Mouse (Mus musculus) 3T3-L1 (cell line): ENCODE measurements around the gene Uba6.
A peak's percentile ranks its signal among the peaks of the same experiment; 100 is the strongest.

ENCODE experiments used
- DNase-seq: peaks from one replicate; pipeline ENCODE4 v3.0.0-alpha.2; 2015; ENCODE audit warnings: low read depth, low spot score

Uba6 gene

DNA sequence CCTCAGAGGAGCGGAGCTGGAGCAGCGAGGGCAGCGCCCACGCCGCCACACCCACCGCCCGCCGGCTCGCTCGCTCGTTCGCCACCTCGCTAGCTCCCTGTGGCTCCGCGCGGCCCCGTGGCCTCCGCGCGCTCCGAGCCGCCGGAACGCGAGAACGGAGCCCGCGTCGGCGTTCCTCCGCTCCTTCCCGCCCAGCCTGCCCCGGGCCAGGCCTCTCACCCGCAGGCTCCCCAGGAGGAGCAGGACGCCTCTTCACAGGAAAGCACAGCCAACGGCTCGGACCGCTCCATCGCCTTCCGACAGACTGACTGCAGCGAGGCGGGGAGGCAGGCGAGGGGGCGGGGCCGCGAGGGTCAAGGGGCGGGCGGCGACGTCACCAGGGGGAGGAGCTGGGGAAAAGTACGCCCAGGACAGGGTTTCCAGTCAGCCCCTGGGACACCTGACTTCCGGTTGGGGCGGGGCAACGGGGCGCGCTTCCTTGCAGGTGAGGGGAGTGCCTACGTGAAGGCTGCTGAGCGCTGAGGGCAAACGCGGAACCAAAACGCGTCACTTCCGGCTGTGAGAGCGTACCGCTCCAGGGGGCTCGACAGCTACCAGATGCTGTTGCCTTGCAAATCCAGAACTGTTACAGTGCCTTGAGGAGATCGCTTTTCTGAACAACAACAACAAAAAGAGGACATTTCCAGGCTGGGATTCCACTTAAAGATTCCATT is at the start of gene Uba6:
Uba6 (minus strand) TSS at position 355 of the 713 bp plus-strand sequence.
- peak; percentile 99 for DNase-seq

DNA sequence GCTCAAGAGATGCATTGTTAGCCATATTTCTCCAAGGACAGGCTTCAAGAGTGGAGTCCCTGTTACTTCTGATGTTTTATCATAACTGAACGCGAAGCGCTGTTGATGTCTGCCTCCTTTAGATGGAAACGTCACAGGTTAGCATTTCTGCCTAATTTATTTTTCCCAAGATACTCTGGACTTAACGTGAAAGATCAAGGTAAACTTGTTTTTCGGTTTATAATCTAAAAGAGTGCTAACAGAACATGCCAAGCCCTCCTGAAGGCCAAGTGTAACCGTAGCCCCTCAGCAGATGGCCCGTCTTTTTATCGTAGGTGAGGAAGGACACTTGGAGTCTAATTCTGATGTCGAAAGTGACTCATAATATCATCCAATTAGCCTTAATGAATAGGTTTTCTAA is 25.2 kb upstream of the Uba6 start, which contains the start of gene Gnrhr:
Gnrhr (minus strand) TSS at position 101 of the 400 bp plus-strand sequence.
- no peak for DNase-seq

DNA sequence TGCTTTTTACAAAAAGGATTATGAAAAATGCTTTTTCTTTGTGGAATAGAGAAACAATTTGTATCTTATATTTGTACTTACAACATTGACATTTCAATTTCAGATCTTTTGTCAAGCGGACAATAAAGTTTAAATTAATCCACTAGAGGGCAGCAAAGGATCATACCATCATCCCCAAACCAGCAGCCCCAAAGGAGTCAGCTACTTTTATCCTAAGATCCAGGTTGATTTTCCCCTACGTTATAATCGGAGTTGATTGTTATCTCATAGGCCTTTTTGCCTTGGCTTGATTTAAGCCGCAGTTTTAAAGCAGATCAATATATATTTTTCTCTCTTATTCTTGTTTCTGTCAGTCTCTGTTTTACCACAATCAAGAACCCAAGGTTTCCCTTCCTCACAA is 18.8 kb upstream of the Uba6 start:
- peak; percentile 89 for DNase-seq

DNA sequence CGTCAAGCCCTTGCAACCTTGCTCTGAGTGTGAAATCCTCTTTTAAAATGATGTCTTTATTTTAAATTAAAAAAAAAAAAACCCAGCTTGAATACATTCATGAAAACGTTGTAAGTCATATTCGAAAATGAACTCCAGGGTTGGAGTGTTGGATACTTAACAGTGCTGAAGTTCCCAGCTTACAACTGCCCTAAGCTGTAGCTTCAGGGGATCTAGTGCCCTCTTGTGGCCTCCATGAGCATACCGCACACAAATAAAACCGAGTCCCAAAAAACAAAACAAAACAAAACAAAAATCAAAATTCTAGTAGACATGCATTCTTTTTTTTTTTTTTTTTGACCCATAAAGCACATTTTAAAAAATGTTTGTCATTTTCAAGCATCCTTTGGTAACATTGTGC is 18.2 kb upstream of the Uba6 start:
- DNase-seq = peak; percentile 86

DNA sequence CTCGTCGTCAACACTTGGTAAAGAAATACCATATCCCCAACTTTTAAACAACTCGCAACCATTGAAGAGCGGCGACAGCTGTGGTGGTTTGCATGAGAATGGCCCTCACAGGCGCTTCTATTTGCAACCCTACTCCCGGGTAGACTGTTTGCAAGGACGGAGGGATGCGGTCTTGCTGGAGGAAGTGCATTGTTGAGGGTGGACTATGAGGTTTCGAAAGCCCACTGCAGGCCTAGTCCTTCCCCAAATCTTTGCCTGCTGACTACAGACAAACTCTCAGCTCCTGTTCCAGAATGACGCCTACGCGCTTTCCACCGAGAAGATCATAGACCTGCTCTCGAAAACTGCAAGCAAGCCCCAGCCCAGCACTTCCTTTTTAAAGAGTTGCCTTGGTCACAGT is 17.7 kb upstream of the Uba6 start:
- DNase-seq = no peak

DNA sequence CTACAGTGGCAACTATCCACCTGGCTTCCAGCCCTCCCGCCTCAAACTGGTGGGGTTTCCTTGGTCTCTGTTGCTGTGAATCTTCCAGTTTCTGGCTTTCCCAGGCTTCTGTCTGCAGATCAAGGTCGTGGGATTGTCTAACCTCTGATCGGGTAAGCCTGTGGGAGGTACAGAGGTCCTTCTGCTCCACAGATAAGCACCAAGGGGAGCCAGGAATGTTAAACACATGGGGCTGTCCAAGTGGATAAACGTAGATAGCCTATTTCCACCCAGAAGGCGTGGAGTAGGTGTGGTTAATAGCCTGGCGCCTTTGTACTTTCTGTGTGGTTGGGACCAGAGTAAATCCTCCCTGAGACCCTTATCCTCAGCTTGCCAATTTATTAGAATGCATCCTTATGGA is 14.8 kb upstream of the Uba6 start:
- DNase-seq = no peak

DNA sequence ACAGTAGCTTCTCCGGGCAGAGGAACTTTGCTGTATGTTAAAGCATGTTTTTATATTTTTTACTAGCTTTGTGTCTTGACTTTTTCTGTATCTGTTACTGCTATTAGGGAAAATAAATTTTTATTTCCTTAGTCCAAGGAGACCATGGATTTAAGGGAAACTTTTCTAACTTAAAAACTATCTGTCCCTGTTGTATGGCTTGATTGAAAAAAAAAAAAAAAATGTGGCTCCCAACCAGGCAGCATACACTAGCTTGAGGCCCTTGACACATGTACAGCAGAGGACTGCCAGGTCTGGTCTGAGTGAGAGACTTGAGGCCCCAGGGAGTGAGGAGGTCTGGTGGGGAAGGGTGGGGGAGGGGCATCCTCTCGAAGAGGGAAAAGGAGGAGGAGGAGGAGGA is 1.2 kb upstream of the Uba6 start:
- DNase-seq = no peak

DNA sequence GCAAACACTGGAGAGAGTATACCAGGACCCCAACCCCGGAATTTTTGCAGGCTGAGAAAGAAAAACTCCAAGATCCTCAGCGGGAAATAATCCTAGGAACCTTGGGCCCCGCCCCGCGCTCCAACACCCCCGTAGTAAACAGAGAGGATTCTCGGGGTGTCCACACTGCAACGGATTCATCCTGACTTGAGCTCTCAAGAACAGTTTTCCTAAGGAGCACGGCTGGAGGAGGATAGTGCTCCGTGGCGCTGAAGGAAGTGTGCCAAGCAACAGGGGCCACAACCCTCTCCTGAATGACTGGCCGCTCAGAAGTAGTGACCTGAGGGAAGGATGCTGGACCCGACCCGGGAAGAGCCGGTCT is 535 bp downstream of the Uba6 start:
- DNase-seq = no peak

DNA sequence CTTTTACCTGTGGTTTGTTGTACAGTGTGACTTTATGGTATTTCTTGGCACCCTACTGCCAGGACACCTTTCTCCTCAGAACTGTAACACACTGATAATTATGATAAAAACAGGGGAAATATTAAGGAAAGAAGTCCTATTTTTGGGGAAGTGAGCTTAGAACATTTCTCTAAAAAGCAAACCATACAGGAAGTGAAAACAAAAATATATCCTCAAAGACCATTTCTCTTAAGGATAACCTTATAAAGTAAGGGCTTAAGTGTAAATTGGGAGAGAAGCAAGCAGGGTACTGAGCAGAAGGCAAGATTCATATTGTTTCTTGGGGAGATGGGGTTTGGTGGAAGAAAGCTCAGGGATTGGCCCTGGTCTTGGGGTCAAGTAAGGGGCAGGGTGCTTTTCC is 42.8 kb downstream of the Uba6 start:
- DNase-seq = no peak

DNA sequence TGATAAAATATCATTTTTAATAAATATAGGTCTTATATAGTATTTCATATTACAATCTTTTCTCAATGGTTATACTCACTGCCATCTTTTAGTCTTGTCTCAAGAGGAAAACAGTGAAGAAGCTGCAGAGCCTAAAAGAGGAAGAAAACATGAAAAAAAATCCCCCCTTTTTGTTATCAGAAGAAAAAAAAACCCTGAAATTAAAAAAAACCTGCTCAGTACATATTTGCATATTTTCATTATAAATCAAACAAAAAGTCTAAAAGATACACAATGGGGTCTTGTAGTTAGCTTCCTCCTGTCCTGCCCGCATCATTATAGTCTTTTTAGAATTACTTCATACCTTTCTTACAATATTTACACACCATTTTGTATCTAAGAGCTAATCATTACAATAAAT is 43.9 kb downstream of the Uba6 start:
- no peak for DNase-seq

DNA sequence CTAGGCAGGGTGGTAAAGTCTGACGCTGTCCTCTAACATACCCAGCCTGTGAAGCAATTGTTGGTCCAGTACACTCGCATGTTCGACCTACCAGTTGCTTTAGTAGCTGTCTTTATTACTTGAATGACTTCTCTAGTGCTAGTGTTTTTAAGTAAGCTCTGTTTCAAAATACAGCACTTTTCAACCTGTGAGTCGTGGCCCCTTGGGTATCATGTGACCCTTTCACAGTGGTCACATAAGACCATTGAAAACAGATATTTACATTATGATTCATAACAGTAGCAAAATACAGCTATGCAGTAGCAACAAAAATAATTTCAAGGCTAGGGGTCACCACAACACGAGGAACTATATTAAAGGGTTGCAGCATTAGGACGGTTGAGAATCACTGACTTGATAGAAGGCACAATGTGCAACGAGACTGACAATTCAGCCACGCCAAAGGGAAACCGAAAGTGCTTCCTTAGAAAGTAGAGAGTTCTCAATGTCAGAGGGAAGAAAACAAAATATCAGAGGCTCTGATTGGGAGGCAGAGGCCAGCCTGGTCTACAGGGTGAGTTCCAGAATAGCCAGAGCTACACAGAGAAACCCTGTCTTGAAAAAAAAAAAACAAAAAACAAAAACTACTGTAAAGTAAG is 54.0 kb downstream of the Uba6 start:
- DNase-seq = peak; percentile 59

DNA sequence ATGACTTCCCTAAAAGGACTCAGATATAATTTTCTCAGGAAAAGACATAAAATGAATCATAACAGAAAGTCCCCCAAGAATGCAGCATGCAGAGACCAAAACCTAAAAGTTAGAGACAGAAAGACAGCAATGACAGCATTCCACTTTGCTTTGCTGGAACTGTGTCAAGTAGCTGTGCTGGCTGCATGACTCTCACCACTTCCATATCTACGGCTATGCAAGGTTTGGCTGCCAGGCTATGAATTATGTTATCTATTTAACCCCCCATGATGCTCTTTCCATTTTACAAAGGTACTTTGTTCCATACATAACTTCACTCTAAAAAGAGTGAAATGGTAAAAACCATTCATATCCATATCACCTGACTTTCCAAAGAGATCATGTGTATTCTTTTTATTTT is 58.6 kb downstream of the Uba6 start:
- DNase-seq = no peak

DNA sequence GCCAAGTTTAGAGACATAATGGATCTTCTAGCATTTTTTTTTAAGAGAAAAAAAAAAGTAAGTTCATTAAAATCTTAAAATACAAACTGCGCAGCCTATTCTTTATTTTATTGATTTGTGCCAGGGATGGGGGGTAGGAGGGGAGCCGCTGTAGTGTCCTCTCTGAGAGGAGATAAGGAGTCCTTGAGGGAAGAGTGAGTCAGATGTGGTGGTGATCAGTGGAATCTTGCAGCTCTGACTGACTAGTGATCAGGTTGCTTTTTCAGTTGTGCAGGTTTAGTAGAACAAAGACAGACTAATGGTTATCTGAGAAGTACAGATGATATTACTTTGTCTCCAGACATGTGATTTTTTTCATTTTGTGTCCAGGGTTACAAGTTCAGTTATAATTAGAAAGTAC is 59.6 kb downstream of the Uba6 start:
- no peak for DNase-seq

DNA sequence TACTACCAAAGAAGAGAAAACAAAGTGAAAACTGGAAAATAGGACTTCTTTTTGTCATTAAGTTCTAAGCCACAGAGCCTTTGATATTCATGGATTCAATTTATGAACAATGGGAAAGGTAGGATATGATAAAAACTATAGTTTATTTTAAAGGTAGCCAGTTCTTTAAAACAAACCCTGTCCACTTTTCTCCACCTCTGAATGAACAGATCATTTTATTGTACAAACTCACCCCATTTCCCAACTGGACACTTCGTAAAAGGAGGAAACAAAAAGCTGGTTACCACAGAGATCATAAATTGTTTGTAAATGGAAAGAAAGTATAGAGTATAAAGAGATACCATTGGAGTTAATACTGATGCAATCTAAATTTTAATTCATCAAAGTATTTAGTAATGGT is 61.5 kb downstream of the Uba6 start:
- no peak for DNase-seq

DNA sequence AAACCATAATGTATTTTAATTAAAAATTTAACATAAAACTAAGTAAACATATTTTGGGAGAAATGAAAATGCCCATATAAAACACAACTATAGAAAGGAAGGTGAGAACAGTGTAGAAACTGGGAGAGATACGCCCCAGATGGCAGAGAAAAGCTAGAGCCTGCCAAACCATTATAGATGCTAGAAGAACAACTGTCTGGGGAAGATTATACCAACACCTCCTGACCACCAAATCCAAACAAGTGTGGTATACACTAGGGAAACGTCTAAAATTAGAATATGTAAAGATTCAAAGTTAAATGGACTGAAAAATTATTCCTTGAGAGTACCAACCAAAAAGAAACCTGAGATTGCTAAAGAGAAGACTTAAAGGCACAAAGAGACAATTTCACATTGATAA is 66.0 kb downstream of the Uba6 start:
- DNase-seq = no peak

DNA sequence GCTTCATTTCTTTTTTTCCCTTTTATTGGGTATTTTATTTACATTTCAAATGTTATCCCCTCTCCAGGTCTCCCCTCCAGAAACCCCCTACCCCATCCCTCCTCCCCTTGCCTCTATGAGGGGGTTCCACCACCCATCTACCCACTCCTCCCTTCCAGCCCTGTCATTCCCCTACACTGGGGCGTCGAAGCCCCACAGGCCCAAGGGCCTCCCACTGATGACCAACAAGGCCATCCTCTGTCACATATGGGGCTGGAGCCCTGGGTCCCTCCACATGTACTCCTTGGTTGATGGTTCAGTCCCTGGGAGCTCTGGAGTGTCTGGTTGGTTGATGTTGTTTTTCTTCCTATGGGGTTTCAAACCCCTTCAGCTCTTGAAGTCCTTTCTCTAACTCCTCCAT is 70.4 kb downstream of the Uba6 start:
- no peak for DNase-seq

DNA sequence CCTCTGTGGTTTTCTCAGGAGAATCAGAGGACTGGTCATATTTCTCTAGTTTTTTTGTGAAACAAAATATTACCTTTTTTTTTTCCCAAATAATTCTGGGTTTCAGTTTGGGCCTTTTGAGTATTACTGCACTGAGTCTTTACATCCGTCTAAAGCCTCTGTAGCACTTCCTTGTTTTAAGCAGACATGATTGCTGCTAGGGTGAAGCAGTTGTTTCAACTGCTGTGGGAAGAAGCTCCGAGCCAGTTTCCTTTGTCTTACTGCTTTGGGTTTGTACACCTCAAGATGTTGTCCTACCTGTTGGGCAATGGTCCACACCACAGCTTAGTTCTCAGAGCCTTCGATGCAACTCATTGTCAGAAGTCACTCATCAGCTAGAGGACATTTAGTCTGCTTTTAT is 72.0 kb downstream of the Uba6 start:
- DNase-seq = no peak

DNA sequence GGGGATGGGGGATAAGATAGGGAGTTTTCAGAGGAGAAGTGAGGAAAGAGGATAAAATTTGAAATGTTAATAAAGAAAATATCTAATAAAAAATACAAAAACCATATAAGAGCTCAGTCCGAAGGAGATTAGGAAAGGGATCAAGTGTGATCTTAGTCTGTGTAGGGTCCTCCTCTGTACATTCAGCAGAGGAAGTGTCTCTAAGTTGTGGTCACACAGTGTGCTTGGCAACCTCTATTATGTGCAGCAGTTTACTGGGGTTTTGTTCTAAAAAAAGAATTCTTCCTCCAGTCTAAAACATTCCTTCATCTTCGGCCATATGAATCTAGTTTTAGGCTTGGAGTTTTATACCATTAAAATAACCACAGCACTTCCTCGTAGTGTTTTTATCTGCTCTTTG is 73.6 kb downstream of the Uba6 start:
- DNase-seq = no peak

DNA sequence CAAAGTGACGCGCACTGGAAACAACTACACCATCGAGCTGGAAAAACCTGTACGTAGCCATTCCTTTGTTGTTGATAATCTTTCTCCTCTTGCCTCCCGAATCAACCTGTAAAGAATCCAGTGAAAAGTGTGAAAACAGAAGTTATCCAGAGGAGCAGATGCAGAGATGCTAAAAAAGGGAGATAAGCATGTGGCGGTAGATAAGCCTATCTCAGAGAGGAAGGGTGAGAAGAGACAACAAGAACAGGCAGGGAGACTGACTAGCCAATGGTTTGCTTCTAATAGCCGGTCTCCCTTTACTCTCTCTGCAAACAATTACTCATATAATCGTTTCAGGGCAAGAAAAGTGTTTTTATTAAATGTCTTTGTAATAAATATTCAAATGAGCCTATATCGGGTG is 77.8 kb downstream of the Uba6 start:
- no peak for DNase-seq

DNA sequence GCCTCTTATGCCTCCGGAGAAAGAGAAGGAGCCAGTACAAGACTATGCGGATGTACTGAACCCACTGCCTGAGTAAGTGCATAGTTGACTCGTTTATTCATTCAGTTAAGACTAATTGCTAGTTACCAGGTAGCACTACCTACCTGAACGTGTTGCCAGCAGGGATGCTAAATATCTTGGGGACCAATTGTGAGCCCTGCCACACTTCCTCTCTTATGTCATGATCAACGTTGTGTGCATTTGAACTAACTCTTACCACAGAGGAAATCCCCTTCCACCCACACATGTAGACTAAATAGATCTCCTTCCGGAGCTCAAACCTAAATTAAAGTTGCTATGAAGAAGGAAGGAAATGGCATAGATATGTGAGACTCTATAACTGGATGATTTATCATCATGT is 85.9 kb downstream of the Uba6 start:
- DNase-seq = no peak

DNA sequence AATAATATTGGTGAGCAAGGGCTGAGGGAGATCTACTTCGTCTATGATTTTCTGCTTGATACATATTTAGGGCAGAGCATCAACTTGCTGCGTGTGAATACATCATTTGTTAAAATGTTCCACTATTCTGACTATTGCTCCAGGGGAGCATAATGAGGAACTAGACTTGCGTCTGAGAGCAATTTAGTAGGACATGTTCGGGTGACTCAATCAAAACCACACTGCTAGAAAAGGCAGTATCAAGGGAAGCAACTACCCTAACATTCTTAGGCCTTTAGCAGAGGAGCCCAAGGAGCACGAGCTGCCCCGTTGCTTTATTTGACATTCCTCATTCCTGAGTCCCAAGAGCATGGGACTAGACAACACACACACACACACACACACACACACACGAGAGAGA is 87.6 kb downstream of the Uba6 start:
- no peak for DNase-seq

DNA sequence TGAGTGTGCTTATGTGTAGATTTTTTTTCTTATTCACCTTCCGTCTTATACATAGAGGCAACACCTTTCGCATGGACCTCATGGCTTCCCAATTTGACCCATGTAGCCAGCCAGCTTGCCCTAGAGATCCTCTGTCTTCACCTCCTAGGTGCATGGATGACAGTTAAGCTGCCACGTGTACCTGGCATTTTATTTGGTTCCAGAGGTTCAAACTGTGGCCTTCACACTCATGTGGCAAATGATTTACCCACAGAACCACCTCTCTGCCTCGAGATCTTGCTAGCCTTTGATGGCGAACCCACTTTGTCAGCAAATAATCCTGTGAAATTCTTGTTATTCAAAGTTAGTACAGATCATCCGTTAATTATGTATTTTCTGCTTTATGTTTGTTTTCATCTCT is 88.6 kb downstream of the Uba6 start:
- no peak for DNase-seq

DNA sequence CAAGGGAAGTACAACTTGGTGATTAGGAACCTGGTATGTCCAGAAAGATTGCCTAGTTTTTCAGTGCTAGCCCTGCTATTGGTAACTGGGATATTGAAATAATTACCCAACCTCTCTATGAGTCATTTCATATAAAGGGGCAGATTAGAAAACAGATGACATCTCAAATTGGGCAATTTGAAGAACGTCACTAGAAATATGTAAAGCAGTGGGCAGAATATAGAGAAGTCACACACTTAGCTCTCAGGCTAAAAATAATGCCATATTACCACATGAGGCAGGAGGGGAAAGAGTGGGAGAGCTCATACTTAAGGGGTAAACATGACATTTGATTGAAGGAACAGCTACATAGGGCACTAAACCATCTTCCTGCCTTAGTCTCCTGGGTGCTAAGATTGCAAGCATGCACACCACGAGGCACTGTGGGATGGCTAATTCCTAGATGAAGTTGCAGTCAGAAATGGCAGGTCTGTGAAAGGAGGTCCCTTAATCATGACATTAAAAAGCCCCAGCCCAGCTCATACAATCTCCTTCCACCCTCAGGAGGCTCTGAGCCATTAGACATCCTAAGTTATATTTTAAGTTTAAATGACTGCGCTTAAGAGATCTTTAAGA is 93.8 kb downstream of the Uba6 start:
- DNase-seq = peak; percentile 32
